Mouse (Mus musculus): ENCODE results near the gene Plin2. TPM values are rescaled to one million over a fixed set of nuclear protein-coding genes. Genes with fewer than 3 reads are reported as not detected.
"Not testable (repeated sequence)": the region's sequence is repeated elsewhere in the genome, so short reads cannot be mapped to it uniquely, and the experiment has no call there.

Gene Plin2
- polyA plus RNA-seq, 1 experiment from 2014 or later: 154 TPM

DNA sequence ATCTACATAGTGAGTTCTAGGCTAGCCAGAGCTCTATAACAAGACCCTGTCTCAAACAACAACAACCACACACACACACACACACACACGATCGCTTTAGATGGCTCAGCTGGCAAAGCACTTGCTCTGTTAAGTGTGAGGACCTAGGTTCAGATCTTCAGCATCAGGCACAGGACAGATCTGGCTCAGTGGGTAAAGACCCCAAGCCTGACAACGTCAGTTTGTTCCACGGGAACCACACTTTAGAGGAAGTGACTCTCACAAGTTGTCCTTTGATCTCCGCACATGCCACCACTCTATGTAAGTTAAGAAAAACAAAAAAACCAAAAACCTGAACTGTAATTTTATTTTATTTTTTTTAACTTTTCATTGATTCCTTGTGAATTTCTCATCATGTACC lies 13.4 kb upstream of the Plin2 start:
- H3K4me2 ChIP-seq: no peak overlapping the region
- H3K27me3 ChIP-seq: no peaks in the 10 kb centered on the region
- H3K27ac ChIP-seq (replicated peaks): no peak overlapping the region
- no peaks in the 10 kb centered on the region for H3K9me3 ChIP-seq (replicated peaks)
- H3K9ac ChIP-seq: no peak overlapping the region
- no peak overlapping the region for H3K4me3 ChIP-seq (replicated peaks)
- no peak for ATAC-seq (ENCODE audit: insufficient read depth)
- 61% methylated on average over 5 of the region's 5 CpGs for WGBS (ENCODE audit: insufficient replicate concordance)
- H3K4me1 ChIP-seq (replicated peaks): peaks cover 35% of the 10 kb centered on the region
- H3K36me3 ChIP-seq (replicated peaks): no peaks in the 10 kb centered on the region

DNA sequence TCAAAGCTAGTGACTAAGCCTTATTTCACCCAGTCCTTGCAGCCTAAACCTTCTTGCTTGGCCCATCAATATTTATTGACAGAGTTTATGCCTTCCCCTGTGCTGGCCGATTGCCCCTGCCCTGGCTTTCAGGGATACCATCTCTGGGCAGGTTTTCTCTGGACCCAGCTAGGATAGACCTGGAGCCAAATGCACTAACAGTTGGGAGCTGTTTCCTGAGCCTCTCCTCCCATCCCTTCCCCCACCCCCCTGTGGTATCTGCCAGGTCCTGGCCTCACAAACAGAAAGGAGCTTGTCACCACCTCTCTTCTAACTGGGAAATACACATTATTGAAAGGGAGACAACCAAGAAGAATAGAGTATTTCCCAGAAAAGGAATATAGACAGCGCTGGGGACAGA lies 12.0 kb upstream of the Plin2 start:
- H3K36me3 ChIP-seq (replicated peaks): no peaks in the 10 kb centered on the region
- no peak overlapping the region for H3K4me2 ChIP-seq
- 0 out of 2 replicates have a peak overlapping the region, but pooled peaks have one; percentile 16 for H3K27ac ChIP-seq (replicated peaks)
- H3K9ac ChIP-seq: no peak overlapping the region
- H3K27me3 ChIP-seq: no peaks in the 10 kb centered on the region
- no peak overlapping the region for H3K4me3 ChIP-seq (replicated peaks)
- 58% methylated on average over 2 of the region's 2 CpGs for WGBS (ENCODE audit: insufficient replicate concordance)
- no peaks in the 10 kb centered on the region for H3K9me3 ChIP-seq (replicated peaks)
- no peak for ATAC-seq (ENCODE audit: insufficient read depth)
- peaks cover 34% of the 10 kb centered on the region for H3K4me1 ChIP-seq (replicated peaks)

DNA sequence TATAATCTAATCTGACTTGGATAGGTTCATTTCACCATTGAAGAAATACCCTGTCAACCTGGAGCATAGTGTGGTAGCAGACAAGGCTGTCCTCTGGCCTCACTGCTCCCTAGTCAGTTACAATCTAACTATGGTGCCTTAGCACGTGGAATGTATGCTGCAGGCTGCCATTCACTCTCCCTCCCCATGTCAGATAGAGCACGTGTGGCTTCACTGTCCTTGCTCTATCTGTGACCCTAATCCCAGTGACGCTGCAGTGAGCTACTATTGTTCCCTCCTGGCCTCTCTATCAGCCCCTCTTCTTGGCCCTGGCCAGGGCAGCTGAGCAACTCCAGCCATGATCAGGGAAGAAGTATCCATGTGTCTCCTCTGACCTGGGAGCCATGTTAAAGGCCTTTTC lies 11.6 kb upstream of the Plin2 start:
- Histone ChIP-seq H3K27me3 (no peaks in the 10 kb centered on the region), H3K36me3 (replicated peaks) (no peaks in the 10 kb centered on the region), H3K4me2 (no peak overlapping the region), H3K4me3 (replicated peaks) (no peak overlapping the region), H3K9ac (no peak overlapping the region), H3K27ac (replicated peaks) (0 out of 2 replicates have a peak overlapping the region, but pooled peaks have one; percentile 16), H3K9me3 (replicated peaks) (no peaks in the 10 kb centered on the region), H3K4me1 (replicated peaks) (peaks cover 30% of the 10 kb centered on the region)
- no peak; the same call in 1 of the 2 replicates for ATAC-seq (ENCODE audit: insufficient read depth)
- WGBS (ENCODE audit: insufficient replicate concordance): 22% methylated on average over 3 of the region's 3 CpGs

DNA sequence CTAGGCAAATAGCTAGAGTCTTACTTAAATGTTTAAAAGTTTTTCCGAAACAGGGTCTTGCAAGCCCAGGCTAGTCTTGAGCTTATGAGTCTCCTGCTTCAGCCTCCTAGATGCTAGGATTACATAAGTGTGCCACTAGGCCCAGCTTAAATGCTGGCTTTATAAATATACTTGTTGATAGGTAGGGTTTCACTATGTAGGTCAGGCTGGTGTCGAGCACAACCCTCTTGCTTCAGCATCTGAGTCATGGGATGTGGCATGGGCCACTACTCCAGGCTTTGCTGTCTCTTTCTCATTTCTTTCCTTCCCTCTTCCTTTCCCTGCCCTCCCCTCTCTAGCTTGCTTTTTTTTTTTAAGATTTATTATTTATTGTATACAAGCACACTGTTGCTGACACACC lies 9.8 kb upstream of the Plin2 start:
- H3K9ac ChIP-seq: no peak overlapping the region
- H3K27ac ChIP-seq (replicated peaks): no peak overlapping the region
- no peak overlapping the region for H3K4me3 ChIP-seq (replicated peaks)
- 76% methylated on average over 2 of the region's 2 CpGs for WGBS (ENCODE audit: insufficient replicate concordance)
- H3K36me3 ChIP-seq (replicated peaks): no peaks in the 10 kb centered on the region
- peaks cover 33% of the 10 kb centered on the region for H3K4me1 ChIP-seq (replicated peaks)
- H3K27me3 ChIP-seq: no peaks in the 10 kb centered on the region
- no peaks in the 10 kb centered on the region for H3K9me3 ChIP-seq (replicated peaks)
- ATAC-seq (ENCODE audit: insufficient read depth): no peak
- no peak overlapping the region for H3K4me2 ChIP-seq

DNA sequence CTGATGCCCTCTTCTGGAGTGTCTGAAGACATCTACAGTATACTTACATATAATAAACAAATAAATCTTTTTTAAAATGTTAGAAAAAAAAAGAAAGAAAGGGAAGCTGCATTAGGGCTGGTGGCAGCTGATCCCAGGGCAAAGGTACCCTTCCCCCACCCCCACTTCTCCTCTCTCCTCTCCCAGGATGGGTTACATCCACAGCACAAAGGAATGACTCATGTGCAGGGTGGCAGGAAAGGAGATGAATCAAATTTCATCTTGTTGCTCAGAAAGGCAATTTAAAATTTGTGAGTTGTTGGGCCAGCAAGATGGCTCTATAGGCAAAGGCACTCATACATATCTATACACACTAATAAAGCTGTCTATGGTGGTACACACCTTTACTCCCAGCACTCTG lies 6.9 kb upstream of the Plin2 start:
- no peak overlapping the region for H3K9ac ChIP-seq

DNA sequence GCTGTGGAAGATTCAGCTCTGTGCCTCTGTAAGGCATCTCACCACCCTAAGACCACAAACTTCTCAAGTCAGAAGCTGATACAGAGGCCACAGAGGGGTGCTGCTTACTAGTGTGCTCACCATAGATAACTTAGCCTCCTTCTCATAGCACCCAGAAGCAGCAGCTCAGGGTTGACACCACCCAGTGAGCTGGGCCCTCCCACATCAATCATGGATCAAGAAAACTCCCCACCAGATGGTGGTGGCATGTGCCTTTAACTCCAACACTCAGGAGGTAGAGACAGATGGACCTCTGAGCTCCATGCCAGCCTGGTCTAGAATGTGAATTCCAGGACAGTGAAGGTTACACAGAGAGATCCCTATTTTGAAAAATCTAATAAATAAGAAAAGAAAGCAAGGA lies 4.9 kb upstream of the Plin2 start:
- not testable (repeated sequence) for H3K4me3 ChIP-seq (replicated peaks); H3K4me2 ChIP-seq; H3K9ac ChIP-seq; H3K36me3 ChIP-seq (replicated peaks); H3K27me3 ChIP-seq; H3K9me3 ChIP-seq (replicated peaks)
- peak overlapping the region; percentile 95 for H3K27ac ChIP-seq (replicated peaks)
- ATAC-seq (ENCODE audit: insufficient read depth): peak; percentile 95
- H3K4me1 ChIP-seq (replicated peaks): peaks cover 63% of the 10 kb centered on the region

More for the DNA sequence above, 6.9 kb upstream of the Plin2 start:
- Histone ChIP-seq H3K27ac (replicated peaks) (no peak overlapping the region), H3K4me1 (replicated peaks) (peaks cover 52% of the 10 kb centered on the region), H3K4me2 (no peak overlapping the region), H3K9me3 (replicated peaks) (no peaks in the 10 kb centered on the region), H3K4me3 (replicated peaks) (no peak overlapping the region), H3K36me3 (replicated peaks) (no peaks in the 10 kb centered on the region), H3K27me3 (no peaks in the 10 kb centered on the region)
- no peak for ATAC-seq (ENCODE audit: insufficient read depth)

DNA sequence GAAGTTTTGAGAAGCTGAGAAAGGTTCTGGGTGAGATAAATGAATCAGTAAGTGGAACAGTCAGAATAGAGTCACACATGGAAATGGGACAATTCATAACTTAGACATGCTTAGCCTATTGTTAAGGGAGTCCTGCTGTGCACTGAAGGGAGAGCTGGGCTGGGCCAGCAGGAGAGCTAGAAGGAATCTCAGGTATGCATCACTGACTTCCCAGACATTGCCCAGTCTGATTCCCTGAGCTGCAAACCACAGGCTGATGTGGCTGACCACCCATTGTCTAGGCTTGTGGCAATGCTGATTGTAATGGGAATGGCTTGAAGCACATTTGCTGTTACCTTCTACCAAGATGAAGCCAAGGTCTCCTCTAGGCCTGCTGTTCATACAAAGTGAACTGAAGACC lies 4.3 kb upstream of the Plin2 start:
- not testable (repeated sequence) for H3K36me3 ChIP-seq (replicated peaks); ATAC-seq (ENCODE audit: insufficient read depth); H3K9me3 ChIP-seq (replicated peaks); H3K27me3 ChIP-seq; H3K4me3 ChIP-seq (replicated peaks)
- Histone ChIP-seq H3K4me1 (replicated peaks) (peaks cover 63% of the 10 kb centered on the region), H3K4me2 (peak overlapping the region; percentile 56), H3K9ac (0 out of 2 replicates have a peak overlapping the region, but pooled peaks have one; percentile 2), H3K27ac (replicated peaks) (peak overlapping the region; percentile 95)

DNA sequence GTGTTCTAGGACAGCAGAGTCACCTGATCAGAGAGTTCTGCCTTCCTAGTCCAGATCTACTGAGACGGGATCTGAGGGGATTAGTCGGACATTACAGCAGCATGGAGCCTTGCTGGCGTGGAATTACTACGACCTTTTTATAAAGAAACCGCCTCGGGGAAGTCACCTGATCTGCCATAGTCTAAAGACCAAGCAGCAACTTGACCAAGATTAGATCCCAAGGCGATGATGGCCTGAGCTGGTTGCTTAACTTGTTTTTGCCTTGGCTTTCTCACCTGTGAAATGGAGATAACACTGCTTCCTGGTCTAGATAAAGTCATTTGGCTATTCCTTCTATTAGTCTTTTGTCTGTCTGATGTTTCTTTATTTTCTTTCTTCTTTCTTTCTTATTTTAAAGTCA lies 2.6 kb upstream of the Plin2 start:
- 41% methylated on average over 7 of the region's 7 CpGs for WGBS (ENCODE audit: insufficient replicate concordance)
- H3K27ac ChIP-seq (replicated peaks): peak overlapping the region; percentile 95
- peak overlapping the region; percentile 80; the same call in 1 of the 2 replicates for H3K4me2 ChIP-seq
- H3K9ac ChIP-seq: no peak overlapping the region
- H3K27me3 ChIP-seq: no peaks in the 10 kb centered on the region
- H3K9me3 ChIP-seq (replicated peaks): no peaks in the 10 kb centered on the region
- H3K4me3 ChIP-seq (replicated peaks): no peak overlapping the region
- no peak for ATAC-seq (ENCODE audit: insufficient read depth)
- peaks cover 76% of the 10 kb centered on the region for H3K4me1 ChIP-seq (replicated peaks)
- H3K36me3 ChIP-seq (replicated peaks): peaks cover 10% of the 10 kb centered on the region

DNA sequence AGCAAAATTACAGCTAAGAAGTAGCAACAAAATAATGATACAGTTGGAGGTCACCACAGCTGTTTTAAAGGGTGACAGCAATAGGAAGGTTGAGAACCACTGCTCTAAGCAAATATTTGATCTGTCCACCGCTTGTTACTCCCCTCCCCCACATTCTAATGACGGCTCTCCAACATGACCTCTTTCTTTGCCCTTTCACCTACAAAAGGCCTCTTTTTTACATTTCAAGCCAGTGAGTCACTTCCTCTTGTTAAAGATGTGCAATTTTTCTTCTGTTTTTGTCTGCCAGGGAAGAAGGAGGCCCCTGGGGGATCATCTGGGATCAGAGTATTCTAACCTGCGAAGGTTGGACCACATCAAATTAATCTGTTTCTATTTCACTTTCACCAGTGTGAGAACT lies 1.9 kb upstream of the Plin2 start:
- H3K9me3 ChIP-seq (replicated peaks): no peaks in the 10 kb centered on the region
- H3K9ac ChIP-seq: no peak overlapping the region
- H3K27me3 ChIP-seq: no peaks in the 10 kb centered on the region
- WGBS (ENCODE audit: insufficient replicate concordance): 45% methylated on average over 3 of the region's 3 CpGs
- peak overlapping the region; percentile 95 for H3K27ac ChIP-seq (replicated peaks)
- H3K4me3 ChIP-seq (replicated peaks): no peak overlapping the region
- H3K36me3 ChIP-seq (replicated peaks): peaks cover 14% of the 10 kb centered on the region
- H3K4me1 ChIP-seq (replicated peaks): peaks cover 80% of the 10 kb centered on the region
- peak overlapping the region; percentile 80 for H3K4me2 ChIP-seq
- no peak for ATAC-seq (ENCODE audit: insufficient read depth)

DNA sequence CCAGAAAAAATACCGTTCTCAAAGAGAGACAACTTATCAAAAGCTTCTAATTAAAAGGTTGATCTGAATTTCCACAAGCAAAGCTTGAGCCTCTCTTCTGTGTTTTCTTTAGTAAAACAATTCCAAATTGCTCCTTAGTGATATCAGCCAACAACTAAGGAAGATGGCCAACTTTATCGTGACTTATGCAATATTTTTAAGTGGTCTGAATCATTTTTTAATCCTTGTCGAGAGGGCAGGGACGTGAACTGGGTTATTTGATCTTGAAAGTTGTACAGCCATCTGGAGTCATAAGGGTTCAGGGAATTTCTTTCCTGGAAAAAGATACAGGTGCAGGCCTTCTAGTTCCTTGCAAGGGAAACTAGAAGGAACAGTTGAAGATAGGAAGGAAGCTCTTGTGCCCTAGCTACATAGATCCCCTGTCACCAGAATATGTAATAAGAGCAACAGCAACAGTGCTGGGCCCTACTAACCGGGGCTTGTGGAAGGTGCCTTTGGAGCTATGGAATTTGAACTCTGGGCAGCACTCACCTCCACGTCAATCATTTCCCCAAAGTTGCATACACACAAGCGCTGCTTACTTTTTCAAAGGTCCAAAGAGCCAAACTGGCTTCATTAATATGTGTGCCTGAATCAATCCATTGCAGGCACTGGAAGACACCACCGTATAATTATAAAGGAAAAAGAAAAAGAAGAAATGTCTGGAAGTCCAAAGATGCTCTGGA lies 884 bp upstream of the Plin2 start:
- Histone ChIP-seq H3K4me1 (replicated peaks) (peaks cover 84% of the 10 kb centered on the region), H3K9ac (no peak overlapping the region), H3K4me2 (peak overlapping the region; percentile 80), H3K27me3 (no peaks in the 10 kb centered on the region), H3K4me3 (replicated peaks) (no peak overlapping the region), H3K36me3 (replicated peaks) (peaks cover 24% of the 10 kb centered on the region), H3K9me3 (replicated peaks) (no peaks in the 10 kb centered on the region), H3K27ac (replicated peaks) (peak overlapping the region; percentile 95)
- 64% methylated on average over 8 of the region's 8 CpGs for WGBS (ENCODE audit: insufficient replicate concordance)
- ATAC-seq (ENCODE audit: insufficient read depth): no peak

DNA sequence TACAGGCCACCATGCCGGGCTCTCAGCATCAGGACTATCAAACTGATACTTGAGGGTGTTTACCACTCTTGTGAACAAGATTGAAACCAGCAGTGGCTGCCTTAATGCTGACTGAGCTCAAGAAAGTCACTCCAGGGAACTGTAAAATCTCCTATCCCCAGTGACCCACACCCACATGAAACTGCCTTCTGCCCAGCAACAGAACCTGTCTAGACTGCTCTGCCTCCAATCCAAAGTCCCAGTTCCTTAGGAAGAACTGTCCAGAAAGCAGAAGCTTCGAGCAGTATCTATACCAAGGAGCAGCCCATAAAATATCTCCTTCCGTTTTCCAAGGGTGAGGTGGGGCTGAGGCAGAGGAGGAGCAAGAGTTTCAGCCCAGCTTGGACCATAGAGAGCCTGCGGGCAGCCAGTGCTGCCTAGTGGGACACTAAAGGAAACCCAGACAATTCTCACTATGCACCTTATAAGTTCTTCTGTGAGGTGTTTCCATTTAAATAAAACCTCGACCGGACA lies 563 bp downstream of the Plin2 start:
- ATAC-seq (ENCODE audit: insufficient read depth): peak; percentile 85
- Histone ChIP-seq H3K36me3 (replicated peaks) (peaks cover 39% of the 10 kb centered on the region), H3K27ac (replicated peaks) (peak overlapping the region; percentile 95), H3K4me3 (replicated peaks) (peak overlapping the region; percentile 83), H3K4me2 (peak overlapping the region; percentile 80), H3K9ac (peak overlapping the region; percentile 95), H3K4me1 (replicated peaks) (peaks cover 87% of the 10 kb centered on the region)
- 5% methylated on average over 6 of the region's 6 CpGs for WGBS (ENCODE audit: insufficient replicate concordance)
- not testable (repeated sequence) for H3K27me3 ChIP-seq; H3K9me3 ChIP-seq (replicated peaks)
